Mouse (Mus musculus): Measurements from ENCODE around the gene Cdkn2b. TPM values are rescaled to one million over a fixed set of nuclear protein-coding genes. Genes with fewer than 3 reads are reported as not detected.

The Cdkn2b gene
- total RNA-seq, 1 experiment from 2014 or later = not detected

- no peak for ATAC-seq (replicated peaks; ENCODE audit: low read depth, poor library complexity, severe bottlenecking)
Measured at GRCm38 (mm10) chr4:89294091-89294485, 16.8 kb downstream of the Cdkn2b start.

- no peak for ATAC-seq (replicated peaks; ENCODE audit: low read depth, poor library complexity, severe bottlenecking)
Measured at GRCm38 (mm10) chr4:89293516-89293915, 17.3 kb downstream of the Cdkn2b start.

GRCm38 (mm10) chr4:89289028-89289427, 21.8 kb downstream of the Cdkn2b start:
- ATAC-seq (replicated peaks; ENCODE audit: low read depth, poor library complexity, severe bottlenecking) = no peak

- ATAC-seq (replicated peaks; ENCODE audit: low read depth, poor library complexity, severe bottlenecking) = no peak
Measured at GRCm38 (mm10) chr4:89286566-89286965, 24.3 kb downstream of the Cdkn2b start.

- no peak for ATAC-seq (replicated peaks; ENCODE audit: low read depth, poor library complexity, severe bottlenecking)
Measured at GRCm38 (mm10) chr4:89285688-89286087, 25.2 kb downstream of the Cdkn2b start.

- ATAC-seq (replicated peaks; ENCODE audit: low read depth, poor library complexity, severe bottlenecking) = no peak
Measured at GRCm38 (mm10) chr4:89282661-89283060, 28.2 kb downstream of the Cdkn2b start.

GRCm38 (mm10) chr4:89282036-89282566, 28.7 kb downstream of the Cdkn2b start:
- ATAC-seq (replicated peaks; ENCODE audit: low read depth, poor library complexity, severe bottlenecking) = peak; percentile 57

- ATAC-seq (replicated peaks; ENCODE audit: low read depth, poor library complexity, severe bottlenecking) = no peak
Measured at GRCm38 (mm10) chr4:89281236-89281635, 29.6 kb downstream of the Cdkn2b start.

GRCm38 (mm10) chr4:89279641-89280040, 31.2 kb downstream of the Cdkn2b start:
- ATAC-seq (replicated peaks; ENCODE audit: low read depth, poor library complexity, severe bottlenecking) = no peak

- ATAC-seq (replicated peaks; ENCODE audit: low read depth, poor library complexity, severe bottlenecking) = no peak
Measured at GRCm38 (mm10) chr4:89277381-89277940, 33.4 kb downstream of the Cdkn2b start.

- no peak for ATAC-seq (replicated peaks; ENCODE audit: low read depth, poor library complexity, severe bottlenecking)
Measured at GRCm38 (mm10) chr4:89276669-89277219, 34.1 kb downstream of the Cdkn2b start.

- peak; percentile 53 for ATAC-seq (replicated peaks; ENCODE audit: low read depth, poor library complexity, severe bottlenecking)
Measured at GRCm38 (mm10) chr4:89275811-89276584, 34.8 kb downstream of the Cdkn2b start.

- ATAC-seq (replicated peaks; ENCODE audit: low read depth, poor library complexity, severe bottlenecking) = no peak
Measured at GRCm38 (mm10) chr4:89274829-89275548, 35.9 kb downstream of the Cdkn2b start.

GRCm38 (mm10) chr4:89274006-89274405, 36.8 kb downstream of the Cdkn2b start:
- no peak for ATAC-seq (replicated peaks; ENCODE audit: low read depth, poor library complexity, severe bottlenecking)

GRCm38 (mm10) chr4:89273585-89273984, 37.3 kb downstream of the Cdkn2b start:
- ATAC-seq (replicated peaks; ENCODE audit: low read depth, poor library complexity, severe bottlenecking) = no peak

GRCm38 (mm10) chr4:89272961-89273540, 37.8 kb downstream of the Cdkn2b start:
- no peak for ATAC-seq (replicated peaks; ENCODE audit: low read depth, poor library complexity, severe bottlenecking)

GRCm38 (mm10) chr4:89272101-89272718, 38.6 kb downstream of the Cdkn2b start:
- ATAC-seq (replicated peaks; ENCODE audit: low read depth, poor library complexity, severe bottlenecking) = no peak; the same call in 1 of the 2 replicates

GRCm38 (mm10) chr4:89257768-89258167, 53.1 kb downstream of the Cdkn2b start:
- no peak for ATAC-seq (replicated peaks; ENCODE audit: low read depth, poor library complexity, severe bottlenecking)
